Mouse (Mus musculus): ENCODE data around the gene Cmtm2b.
"Not testable (repeated sequence)": the region's sequence is repeated elsewhere in the genome, so short reads cannot be mapped to it uniquely, and the experiment has no call there.

Gene Cmtm2b

GRCm38 (mm10) chr8:104321930-104322329, at the start of gene Cmtm2b:
Gene Cmtm2b (plus strand): TSS chr8:104322230.
- DNase-seq = not testable (repeated sequence)

GRCm38 (mm10) chr8:104293081-104293480, 28.9 kb upstream of the Cmtm2b start, which contains the start of gene Cmtm2a:
Gene Cmtm2a (minus strand): TSS chr8:104293181.
- DNase-seq = not testable (repeated sequence)

DNA sequence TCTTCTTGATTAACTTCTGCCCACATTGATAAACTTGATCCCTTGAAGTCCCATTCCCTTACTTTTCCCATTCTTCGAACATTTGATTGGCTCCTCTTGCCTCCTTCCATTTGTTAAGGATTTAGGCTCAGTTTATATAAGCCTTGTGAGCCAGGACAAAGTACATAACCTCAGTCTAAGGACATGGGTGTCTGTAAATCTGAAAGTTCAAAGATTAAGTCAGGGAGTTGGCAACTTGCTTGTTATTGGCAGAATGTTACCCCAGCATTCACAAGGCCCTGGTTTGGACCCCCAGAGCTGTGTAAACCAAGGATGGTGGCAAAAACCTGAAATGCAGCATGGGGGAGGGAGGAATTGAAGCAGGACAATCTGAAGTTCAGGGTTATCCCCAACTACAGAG, 27.6 kb upstream of the Cmtm2b start:
- DNase-seq = no peak

GRCm38 (mm10) chr8:104301577-104301976, 20.5 kb upstream of the Cmtm2b start:
- not testable (repeated sequence) for DNase-seq

DNA sequence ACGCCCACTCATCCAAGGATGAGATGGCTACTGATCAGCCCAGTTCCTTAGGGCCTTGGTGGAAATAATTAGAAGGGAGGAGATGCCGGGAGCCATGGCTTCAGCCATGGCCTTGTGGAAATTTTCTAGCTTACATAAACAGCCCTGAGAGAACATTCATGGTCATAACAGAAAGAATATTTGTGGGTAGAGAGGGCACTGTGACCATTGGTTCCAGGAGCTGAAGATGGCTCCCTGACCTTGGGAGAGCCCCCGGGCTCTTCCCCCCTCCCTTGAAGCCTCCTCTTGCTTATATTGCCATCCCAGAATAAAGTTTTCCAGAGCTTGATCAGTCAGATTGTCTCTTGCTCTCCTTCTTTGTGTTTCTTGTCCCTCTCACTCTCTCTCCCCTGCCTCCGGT, 19.5 kb upstream of the Cmtm2b start:
- DNase-seq = not testable (repeated sequence)

GRCm38 (mm10) chr8:104304962-104305361, 17.1 kb upstream of the Cmtm2b start:
- DNase-seq = no peak

- DNase-seq = not testable (repeated sequence)
Measured at GRCm38 (mm10) chr8:104308341-104308740, 13.7 kb upstream of the Cmtm2b start.

DNA sequence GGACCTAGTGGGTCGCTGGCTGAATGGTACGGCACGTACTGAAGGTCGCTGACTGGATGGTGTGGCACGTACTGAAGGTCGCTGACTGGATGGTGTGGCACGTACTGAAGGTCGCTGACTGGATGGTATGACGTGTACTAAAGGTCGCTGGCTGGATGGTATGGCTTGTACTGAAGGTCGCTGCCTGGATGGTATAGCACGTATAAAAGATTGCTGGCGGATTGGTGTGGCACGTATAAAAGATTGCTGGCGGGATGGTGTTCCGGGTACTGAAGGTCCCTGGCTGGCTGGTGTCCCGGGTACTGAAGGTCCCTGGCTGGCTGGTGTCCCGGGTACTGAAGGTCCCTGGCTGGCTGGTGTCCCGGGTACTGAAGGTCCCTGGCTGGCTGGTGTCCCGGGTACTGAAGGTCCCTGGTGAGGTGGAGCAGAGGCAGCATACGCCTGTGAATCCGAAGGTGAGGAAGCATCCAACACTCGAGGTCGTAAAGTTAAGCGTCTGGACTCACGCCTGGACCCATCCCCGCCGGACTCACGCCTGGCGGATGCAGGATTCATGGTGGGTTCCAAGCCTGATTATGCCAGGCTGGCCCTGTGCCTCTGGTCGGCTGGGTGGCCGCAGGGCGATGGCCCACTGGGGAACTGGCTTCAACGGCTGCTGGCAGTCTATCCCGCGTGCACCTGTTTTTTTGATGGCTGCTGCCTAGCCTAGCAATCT, 12.4 kb upstream of the Cmtm2b start, which contains the start of the genes Gm45711 and Cmtm1:
Gene Gm45711, minus strand, starts transcription at position 641 of the 715 bp plus-strand sequence.
Gene Cmtm1, minus strand, starts transcription at position 705 of the 715 bp plus-strand sequence.
- DNase-seq = peak; percentile 6

DNA sequence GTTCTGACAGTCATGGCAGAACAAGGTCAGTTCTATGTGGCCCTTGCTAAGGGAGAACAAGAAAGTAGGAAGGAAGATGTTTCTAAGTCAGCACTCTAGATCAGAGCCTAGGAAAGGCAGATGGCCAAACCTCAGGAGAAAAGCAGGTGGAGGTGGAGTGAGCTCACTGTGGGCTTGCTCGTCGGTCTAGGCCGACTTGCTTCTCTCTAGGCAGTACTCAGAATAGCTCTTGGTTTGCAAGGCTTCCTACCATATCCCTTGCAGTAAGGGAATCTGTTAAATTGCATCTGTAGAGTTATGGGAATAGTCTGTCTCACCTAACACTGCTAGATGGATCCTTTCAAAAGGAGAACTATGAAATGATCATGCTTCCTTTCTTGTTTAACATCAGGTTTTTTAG, 10.0 kb upstream of the Cmtm2b start:
- DNase-seq = not testable (repeated sequence)

- DNase-seq = peak; percentile 7
Measured at GRCm38 (mm10) chr8:104313311-104313710, 8.7 kb upstream of the Cmtm2b start.

DNA sequence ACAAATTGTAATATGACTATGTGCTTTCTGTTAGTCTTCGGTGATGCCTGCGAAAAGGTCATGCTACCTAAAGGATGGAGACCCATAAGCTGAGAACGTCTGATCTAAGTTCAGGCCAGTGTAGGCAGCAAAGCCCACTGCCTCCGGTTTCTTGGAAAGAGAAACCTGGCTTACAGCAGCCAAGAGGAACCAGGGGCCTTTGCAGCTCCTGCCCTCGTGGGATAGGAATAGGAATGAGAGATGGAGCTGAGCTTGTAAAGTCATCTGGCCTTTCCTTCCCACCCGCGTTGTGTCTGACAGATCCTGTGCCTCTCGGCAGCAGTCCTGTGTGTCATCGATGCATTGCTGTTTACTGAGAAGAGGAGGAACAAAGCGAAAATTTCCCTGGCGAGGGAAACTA, 763 bp upstream of the Cmtm2b start, which contains the start of gene Gm11020:
Gene Gm11020, plus strand, starts transcription at position 301 of the 400 bp plus-strand sequence.
- DNase-seq = not testable (repeated sequence)

GRCm38 (mm10) chr8:104332665-104333631, 10.9 kb downstream of the Cmtm2b start:
- DNase-seq = no peak

- DNase-seq = no peak
Measured at GRCm38 (mm10) chr8:104333786-104334185, 11.8 kb downstream of the Cmtm2b start.

- DNase-seq = no peak
Measured at GRCm38 (mm10) chr8:104334196-104334595, 12.2 kb downstream of the Cmtm2b start.

GRCm38 (mm10) chr8:104336806-104337205, 14.8 kb downstream of the Cmtm2b start:
- no peak for DNase-seq

DNA sequence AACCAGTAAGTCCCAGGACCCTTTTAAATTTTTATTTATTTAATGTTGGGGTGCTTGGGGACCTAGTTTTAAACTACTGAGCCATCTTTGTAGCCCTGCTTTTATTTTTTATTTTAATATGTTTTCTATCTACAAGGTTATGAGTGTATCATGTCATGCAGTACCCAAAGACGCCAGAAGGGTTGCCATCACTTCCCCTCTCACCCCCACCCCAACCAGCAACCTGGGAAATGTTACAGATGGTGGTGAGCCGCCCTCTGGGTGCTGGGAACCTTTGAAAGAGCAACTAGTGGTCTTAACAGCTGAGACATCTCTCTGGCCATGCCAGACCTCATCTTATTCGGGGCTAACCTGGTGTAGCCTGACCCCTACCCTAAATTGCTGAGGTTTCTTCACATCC, 15.9 kb downstream of the Cmtm2b start:
- DNase-seq = no peak

- peak; percentile 18 for DNase-seq
Measured at GRCm38 (mm10) chr8:104339229-104339982, 17.4 kb downstream of the Cmtm2b start, which contains the start of gene Cmtm3. Gene Cmtm3 (plus strand): TSS chr8:104339410.

DNA sequence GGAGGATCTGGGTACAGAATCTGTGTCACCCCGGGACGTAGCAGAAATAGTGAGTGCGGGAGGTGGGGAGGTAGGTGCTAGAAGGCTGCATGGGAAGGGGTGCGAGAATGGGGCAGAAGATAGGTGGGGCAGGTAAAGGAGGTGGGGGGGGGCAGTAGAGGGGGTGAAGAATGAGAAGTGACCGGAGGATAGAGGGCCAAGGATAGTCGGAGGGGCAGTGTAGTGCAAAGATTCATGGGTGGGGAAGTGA, 17.9 kb downstream of the Cmtm2b start:
- no peak for DNase-seq

- peak; percentile 37 for DNase-seq
Measured at GRCm38 (mm10) chr8:104340233-104341105, 18.4 kb downstream of the Cmtm2b start.

DNA sequence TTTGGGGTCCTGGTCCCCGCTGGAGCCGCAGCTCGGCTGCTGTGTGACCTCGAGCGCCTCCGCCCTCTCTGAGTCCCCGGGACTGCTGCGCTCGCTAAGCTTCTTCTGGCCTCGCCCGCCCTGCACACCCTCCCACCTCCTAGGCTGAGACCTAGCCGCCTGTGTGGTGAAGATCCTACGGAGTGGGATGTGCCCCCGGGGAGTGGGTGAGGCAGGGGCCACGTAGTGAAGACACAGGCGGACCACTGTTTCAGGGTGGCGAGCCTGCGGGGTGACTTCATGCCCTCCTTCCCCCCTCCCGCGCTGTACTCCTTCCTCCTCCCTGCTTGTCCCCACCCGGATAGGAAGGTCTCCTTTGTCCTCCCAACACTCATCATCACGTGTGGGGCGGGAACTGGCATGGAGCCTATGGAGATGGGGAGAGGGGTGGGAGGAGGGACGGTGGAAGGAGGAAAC, 19.1 kb downstream of the Cmtm2b start:
- DNase-seq = no peak

GRCm38 (mm10) chr8:104341678-104342077, 19.6 kb downstream of the Cmtm2b start:
- no peak for DNase-seq

- no peak for DNase-seq
Measured at GRCm38 (mm10) chr8:104342426-104342825, 20.4 kb downstream of the Cmtm2b start.

All from right cerebral cortex, adult 18-20 months (tissue).